In genomic region chr15:101392251-101392650, GRCm38 (mm10) we compare ENCODE assay signal across 25 mouse cellular contexts. TPM values are rescaled to one million over a fixed set of nuclear protein-coding genes. Genes with fewer than 3 reads are reported as not detected.
"Had no signal": no experiment of that assay in that cellular context is flagged by ENCODE, and none has a peak within 500 bp of the region (broad histone marks: within the 10 kb centered on the region; RNA-seq: fewer than 3 reads in every experiment).

No protein-coding gene starts in this region.

- H3K36me3 ChIP-seq: limb, embryonic 13.5 days; liver, embryonic 13.5 days; neural tube, embryonic 12.5 days; neural tube, embryonic 15.5 days; stomach, embryonic 15.5 days had no signal

- H3K9ac ChIP-seq: limb, embryonic 13.5 days; liver, embryonic 13.5 days; neural tube, embryonic 12.5 days; neural tube, embryonic 15.5 days; stomach, embryonic 15.5 days had no signal

- H3K4me1 ChIP-seq: liver, embryonic 13.5 days; neural tube, embryonic 12.5 days; stomach, embryonic 15.5 days had no signal

- DNase-seq: kidney, adult 11 months; kidney, adult 9 months; kidney, postnatal 25 days; layer of hippocampus, postnatal 36 days; left cerebral cortex, postnatal 4 days; liver, embryonic 13.5 days; lung, adult 2 months; lung, postnatal 14 days; midbrain, embryonic 14.5 days; right cerebral cortex, adult 18-20 months; right cerebral cortex, postnatal 25 days; spleen, adult 18-20 months; thymus, postnatal 25 days had no signal

- H3K27ac ChIP-seq: layer of hippocampus, adult 2 months; limb, embryonic 13.5 days; liver, embryonic 13.5 days; neural tube, embryonic 12.5 days; neural tube, embryonic 15.5 days; stomach, embryonic 15.5 days had no signal

- H3K4me3 ChIP-seq: layer of hippocampus, adult 2 months; limb, embryonic 13.5 days; liver, embryonic 13.5 days; neural tube, embryonic 12.5 days; neural tube, embryonic 15.5 days; stomach, embryonic 15.5 days had no signal

- H3K4me2 ChIP-seq: limb, embryonic 13.5 days; liver, embryonic 13.5 days; midbrain, embryonic 11.5 days; neural tube, embryonic 12.5 days; neural tube, embryonic 15.5 days; stomach, embryonic 15.5 days had no signal

- H3K27me3 ChIP-seq: limb, embryonic 13.5 days; liver, embryonic 13.5 days; neural tube, embryonic 12.5 days; neural tube, embryonic 15.5 days; stomach, embryonic 15.5 days had no signal

- H3K9me3 ChIP-seq: limb, embryonic 13.5 days; liver, embryonic 13.5 days; neural tube, embryonic 12.5 days; neural tube, embryonic 15.5 days; stomach, embryonic 15.5 days had no signal

RNA-seq across cellular contexts. Expression of gene Krt80, which starts 22.3 kb away (rescaled TPM):
- polyA plus RNA-seq: midbrain, embryonic 11.5 days; midbrain, embryonic 14.5 days; neural tube, embryonic 12.5 days had no signal

RNA-seq across cellular contexts. Expression of gene Krt87, which starts 46.4 kb away (rescaled TPM):
- polyA plus RNA-seq: liver, adult 2 months; liver, embryonic 13.5 days; liver, embryonic 16.5 days had no signal

RNA-seq across cellular contexts. Expression of gene Krt88, which starts 55.3 kb away (rescaled TPM):
- polyA plus RNA-seq: kidney, embryonic 16.5 days; limb, embryonic 13.5 days; liver, adult 2 months; liver, embryonic 13.5 days; liver, embryonic 16.5 days; lung, adult 2 months; lung, embryonic 16.5 days; midbrain, embryonic 11.5 days; midbrain, embryonic 14.5 days; midbrain, postnatal 0 days; neural tube, embryonic 12.5 days; neural tube, embryonic 15.5 days; thymus, postnatal 0 days had no signal
